ENCODE assay signal across 19 mouse cellular contexts in genomic region chr2:102354076-102354475, GRCm38 (mm10).
"Had no signal": no experiment of that assay in that cellular context is flagged by ENCODE, and none has a peak within 500 bp of the region (broad histone marks: within the 10 kb centered on the region; RNA-seq: fewer than 3 reads in every experiment).

No protein-coding gene starts in this region.

- H3K27me3 ChIP-seq: limb, embryonic 12.5 days; limb, embryonic 15.5 days; midbrain, embryonic 12.5 days; midbrain, embryonic 15.5 days; neural tube, embryonic 13.5 days had no signal

- H3K27ac ChIP-seq: kidney, postnatal 0 days; limb, embryonic 12.5 days; limb, embryonic 15.5 days; liver, embryonic 14.5 days; macrophage; midbrain, embryonic 12.5 days; midbrain, embryonic 15.5 days; neural tube, embryonic 13.5 days; stomach, postnatal 0 days had no signal

- H3K4me2 ChIP-seq: limb, embryonic 12.5 days; limb, embryonic 15.5 days; liver, embryonic 11.5 days; lung, embryonic 14.5 days; midbrain, embryonic 12.5 days; midbrain, embryonic 15.5 days; neural tube, embryonic 13.5 days had no signal

- H3K9ac ChIP-seq: limb, embryonic 12.5 days; limb, embryonic 15.5 days; liver, embryonic 14.5 days; liver, postnatal 0 days; lung, embryonic 14.5 days; midbrain, embryonic 12.5 days; midbrain, embryonic 15.5 days; neural tube, embryonic 13.5 days had no signal

- H3K4me3 ChIP-seq: limb, embryonic 12.5 days; limb, embryonic 15.5 days; midbrain, embryonic 12.5 days; midbrain, embryonic 15.5 days; neural tube, embryonic 13.5 days had no signal

- DNase-seq: kidney, adult 2 months; kidney, postnatal 25 days; left cerebral cortex, postnatal 4 days; liver, postnatal 0 days; lung, embryonic 14.5 days; retina, postnatal 1 day; thymus, postnatal 25 days had no signal

- H3K4me1 ChIP-seq: limb, embryonic 12.5 days; limb, embryonic 15.5 days; midbrain, embryonic 12.5 days; midbrain, embryonic 15.5 days; neural tube, embryonic 13.5 days had no signal

- ATAC-seq: intestine, postnatal 0 days; liver, postnatal 0 days; lung, postnatal 0 days; midbrain, embryonic 15.5 days had no signal

- H3K9me3 ChIP-seq: limb, embryonic 12.5 days; limb, embryonic 15.5 days; midbrain, embryonic 12.5 days; midbrain, embryonic 15.5 days; neural tube, embryonic 13.5 days had no signal
